Mouse (Mus musculus) heart, adult 9 months (tissue): ENCODE measurements around the gene Junb.
A peak's percentile ranks its signal among the peaks of the same experiment; 100 is the strongest.

ENCODE experiments used
- DNase-seq, 2 experiments: peaks; one replicate each; pipeline ENCODE4 v3.0.0; 2022; ENCODE audit warnings: low spot score in 2 of 2

Junb gene

GRCm38 (mm10) chr8:84937620-84938485, 40.7 kb downstream of the Junb start:
- no peak for DNase-seq

GRCm38 (mm10) chr8:84936962-84937546, 41.5 kb downstream of the Junb start, which contains the start of gene Mast1:
TSS of gene Mast1 (minus strand) at chr8:84937359.
- DNase-seq = no peak

GRCm38 (mm10) chr8:84936041-84936961, 42.2 kb downstream of the Junb start:
- no peak for DNase-seq

DNA sequence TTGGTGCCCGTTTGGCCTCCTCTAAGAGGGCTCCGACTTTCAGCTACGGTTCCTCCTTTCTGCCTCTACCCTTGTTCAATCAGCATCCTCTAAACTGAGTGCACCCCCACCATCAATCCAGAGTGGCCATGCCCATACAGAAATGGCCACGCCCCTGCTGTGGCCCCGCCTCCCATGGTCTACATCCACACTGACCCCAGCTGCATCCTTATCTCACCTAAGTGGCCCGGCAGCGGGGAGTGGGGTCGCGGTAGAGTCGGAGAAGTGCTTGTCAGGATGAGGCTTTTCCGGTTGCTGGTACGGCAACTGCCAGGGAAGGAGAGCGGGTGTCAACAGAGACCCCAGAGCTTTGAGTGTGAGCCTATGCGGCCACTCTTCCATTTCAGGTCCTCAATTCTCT, 43.0 kb downstream of the Junb start:
- no peak for DNase-seq

DNA sequence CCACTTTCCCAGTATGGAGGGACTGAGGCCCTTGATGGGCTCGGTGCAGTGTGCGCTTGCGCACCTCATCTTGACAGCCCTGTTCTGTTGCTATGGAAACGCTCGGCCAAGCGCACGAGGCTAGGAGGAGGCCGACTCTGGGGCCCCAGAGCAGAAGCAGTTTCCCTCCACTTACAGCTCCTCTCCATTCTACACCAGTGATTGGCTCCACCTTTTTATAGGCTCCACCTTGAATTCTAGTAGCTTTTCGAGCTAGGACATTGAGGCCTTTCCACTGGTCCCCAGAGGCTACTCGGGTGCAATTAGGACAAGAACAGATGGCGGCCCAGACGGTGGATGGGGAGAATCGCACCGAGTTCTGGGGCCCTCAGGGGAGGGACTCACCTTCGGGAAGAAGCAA, 43.7 kb downstream of the Junb start:
- DNase-seq = no peak

DNA sequence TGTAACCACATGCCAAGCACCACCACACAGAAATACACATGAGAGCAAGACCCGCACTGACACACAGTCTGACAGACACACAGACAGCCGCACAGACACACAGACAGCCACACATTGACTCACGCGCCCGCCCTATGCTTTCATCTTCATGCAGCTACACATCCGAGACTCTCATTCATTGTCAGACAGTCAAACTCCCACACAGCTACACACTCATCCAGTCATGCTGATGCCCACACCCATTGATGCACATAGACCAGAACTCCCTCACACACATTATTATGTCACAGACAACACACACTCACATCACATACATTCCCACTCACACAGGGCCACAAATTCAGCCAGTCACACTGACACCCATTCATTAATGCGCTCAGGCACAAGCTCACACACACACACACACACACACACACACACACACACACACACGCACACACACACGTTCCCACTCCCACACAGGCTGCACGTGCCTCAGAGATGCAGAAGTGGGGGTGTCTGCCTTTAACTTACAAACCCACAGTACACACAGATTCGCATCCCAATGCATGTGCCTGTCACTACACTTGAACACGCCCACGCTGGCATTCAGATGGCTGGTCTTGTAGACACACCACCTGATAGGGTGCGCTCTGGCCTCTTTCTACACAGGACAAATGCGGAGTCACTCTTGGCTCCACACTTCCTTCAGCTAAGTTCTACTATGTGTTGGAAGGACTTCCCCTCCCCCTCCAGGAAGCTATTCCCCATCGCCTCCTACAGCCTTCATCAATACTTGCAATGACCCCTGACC, 44.6 kb downstream of the Junb start:
- no peak for DNase-seq

- no peak for DNase-seq
These were observed 47.9 kb downstream of the Junb start for GRCm38 (mm10) chr8:84930582-84930981.

GRCm38 (mm10) chr8:84928456-84929306, 49.8 kb downstream of the Junb start:
- peak in 1 of 2 experiments; percentile 45 for DNase-seq

- DNase-seq = no peak
These were observed 51.0 kb downstream of the Junb start for GRCm38 (mm10) chr8:84927513-84927912.

GRCm38 (mm10) chr8:84925557-84925956, 53.0 kb downstream of the Junb start:
- DNase-seq = no peak
